Mouse (Mus musculus) ovary, postnatal 10 days (tissue): ENCODE data around the gene Usp16.
A peak's percentile ranks its signal among the peaks of the same experiment; 100 is the strongest.
"Not testable (repeated sequence)": the region's sequence is repeated elsewhere in the genome, so short reads cannot be mapped to it uniquely, and the experiment has no call there.

Source experiments
- DNase-seq: peaks from one replicate; pipeline ENCODE4 v3.0.0; 2022; ENCODE audit warnings: low spot score

The Usp16 gene

DNA sequence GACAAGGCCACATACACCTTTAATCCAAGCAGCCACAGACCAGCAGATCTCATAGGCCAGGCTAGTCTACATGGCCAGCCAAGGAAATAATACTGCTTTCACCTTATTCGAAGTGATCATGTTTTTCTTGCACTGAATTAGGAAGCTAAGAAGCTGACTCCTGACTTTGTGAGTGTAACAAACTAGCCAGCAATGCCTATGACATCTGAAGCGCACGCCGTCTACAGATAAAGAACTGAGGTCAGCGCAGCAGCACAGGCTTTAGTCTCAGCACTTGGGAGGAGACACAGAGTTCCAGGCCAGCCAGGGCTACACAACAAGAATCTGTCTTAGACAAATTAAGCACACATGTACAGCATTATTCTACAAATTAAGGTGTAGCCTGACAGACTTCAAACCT is 32.2 kb downstream of the Usp16 start:
- no peak for DNase-seq

GRCm38 (mm10) chr16:87488605-87489004 is 34.1 kb downstream of the Usp16 start:
- DNase-seq = no peak

GRCm38 (mm10) chr16:87492191-87492792 is 37.8 kb downstream of the Usp16 start:
- DNase-seq = not testable (repeated sequence)

- no peak for DNase-seq
Measured at GRCm38 (mm10) chr16:87494955-87495655, 40.6 kb downstream of the Usp16 start.

- DNase-seq = peak; percentile 81
Measured at GRCm38 (mm10) chr16:87495716-87496447, 41.4 kb downstream of the Usp16 start, which contains the start of gene Cct8. Cct8 (minus strand) TSS chr16:87495873.

DNA sequence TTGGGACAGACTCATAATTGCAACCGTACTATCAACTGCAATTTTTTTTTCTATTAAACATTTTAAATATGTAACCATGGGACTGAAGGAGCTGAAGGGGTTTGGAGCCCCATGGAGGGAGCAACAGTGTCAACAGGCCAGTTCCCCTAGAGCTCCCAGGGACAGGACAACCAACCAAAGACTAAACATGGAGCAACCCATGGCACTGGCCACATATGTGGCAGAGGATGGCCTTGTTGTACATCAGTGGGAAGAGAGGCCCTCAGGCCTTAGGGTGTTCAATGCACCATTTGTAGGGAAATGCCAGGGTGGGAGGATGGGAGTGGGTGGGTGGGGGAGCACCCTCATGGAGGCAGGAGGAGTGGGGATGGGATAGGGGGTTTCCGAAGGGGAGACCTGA is 42.2 kb downstream of the Usp16 start:
- DNase-seq = no peak

- no peak for DNase-seq
Measured at GRCm38 (mm10) chr16:87497171-87497570, 42.7 kb downstream of the Usp16 start.

DNA sequence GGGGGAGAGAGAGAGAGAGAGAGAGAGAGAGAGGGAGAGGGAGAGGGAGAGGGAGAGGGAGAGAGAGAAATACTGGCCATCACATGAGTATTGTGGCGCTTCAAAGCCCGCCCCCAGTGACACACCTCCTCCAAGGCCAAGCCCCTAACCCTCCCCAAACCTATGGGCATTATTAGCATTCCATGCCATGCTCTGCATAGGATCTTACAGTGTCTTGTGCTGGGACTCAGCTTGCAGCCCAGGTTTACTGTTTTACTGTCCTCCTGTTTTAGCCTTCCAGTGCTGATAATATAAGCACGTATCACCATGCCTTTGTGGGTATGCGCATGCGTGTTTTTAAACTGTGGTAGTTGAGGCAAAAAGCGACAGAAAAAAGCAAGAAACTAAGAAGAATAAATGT is 45.1 kb downstream of the Usp16 start:
- no peak for DNase-seq

DNA sequence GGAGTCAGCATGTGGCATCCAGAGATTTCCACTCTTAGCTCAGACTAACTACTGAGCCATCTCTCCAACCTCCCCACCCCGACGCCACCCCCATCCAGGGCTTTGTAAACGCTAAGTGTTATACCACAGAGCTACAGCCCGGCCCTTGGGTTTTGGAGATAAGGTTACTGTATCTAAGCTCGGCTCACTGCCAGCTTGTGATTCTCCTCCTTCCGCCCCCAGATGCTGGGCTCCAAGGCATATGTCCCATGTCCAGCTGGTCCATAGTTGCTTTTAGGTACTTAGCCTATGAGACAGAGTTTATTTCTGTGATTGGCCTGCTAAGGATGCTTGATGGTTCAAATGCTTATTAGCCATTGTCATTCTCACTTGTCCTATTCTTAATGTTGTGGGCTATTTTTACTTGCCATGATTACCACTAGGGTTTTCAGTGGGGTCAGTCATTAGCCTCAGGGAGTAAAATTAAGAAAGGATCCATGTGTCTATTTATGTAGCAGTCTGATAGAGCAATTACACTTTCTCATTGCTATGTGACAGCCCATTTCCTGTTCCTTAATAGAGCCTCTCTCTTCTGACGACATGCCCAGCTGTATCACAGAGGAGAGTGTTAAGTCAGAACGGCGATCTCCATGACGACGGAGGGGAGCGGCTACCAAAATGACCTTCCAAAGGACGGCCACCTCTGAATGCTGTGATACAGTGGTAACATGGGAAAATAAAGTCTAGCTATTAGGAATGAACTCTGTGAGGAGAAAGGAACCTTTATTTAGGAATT is 47.0 kb downstream of the Usp16 start:
- DNase-seq = no peak

DNA sequence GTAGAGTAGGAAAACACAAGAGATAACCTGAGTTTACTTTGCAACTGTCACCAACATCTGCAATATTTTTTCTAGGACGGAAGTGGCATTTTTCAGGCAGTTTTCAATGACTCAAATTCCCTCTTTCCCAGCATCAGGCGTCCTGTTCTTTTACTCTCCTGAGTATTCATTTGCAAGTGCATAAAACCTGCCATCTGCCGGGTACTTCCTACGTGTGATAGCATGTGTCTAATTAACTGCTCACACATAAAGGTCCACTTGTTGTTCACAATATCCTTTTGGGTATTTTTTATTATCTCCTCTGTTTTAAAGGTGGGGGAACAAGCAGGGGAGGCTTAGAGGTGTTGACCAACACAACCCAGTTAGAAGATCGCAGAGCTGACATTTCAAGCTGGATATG is 57.2 kb downstream of the Usp16 start:
- DNase-seq = no peak

GRCm38 (mm10) chr16:87512331-87512730 is 57.8 kb downstream of the Usp16 start:
- no peak for DNase-seq

DNA sequence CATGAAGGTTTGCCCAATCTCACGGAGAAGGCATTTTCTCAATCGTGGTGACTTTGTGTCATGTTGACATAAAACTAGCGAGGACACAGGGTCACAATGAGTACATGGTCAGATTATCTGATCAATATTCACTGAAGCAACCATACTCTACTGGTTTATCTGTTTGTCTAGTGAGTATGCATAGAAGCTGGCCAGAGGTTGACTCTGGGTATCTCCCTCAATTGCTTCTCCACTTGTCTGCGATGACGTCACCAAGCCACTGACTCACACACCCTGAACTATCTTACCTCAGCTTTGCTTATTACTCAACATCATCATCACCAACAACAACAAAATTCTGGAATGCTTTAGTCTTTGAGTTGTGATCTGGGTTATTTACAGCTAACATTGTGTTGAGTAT is 69.7 kb downstream of the Usp16 start:
- no peak for DNase-seq

DNA sequence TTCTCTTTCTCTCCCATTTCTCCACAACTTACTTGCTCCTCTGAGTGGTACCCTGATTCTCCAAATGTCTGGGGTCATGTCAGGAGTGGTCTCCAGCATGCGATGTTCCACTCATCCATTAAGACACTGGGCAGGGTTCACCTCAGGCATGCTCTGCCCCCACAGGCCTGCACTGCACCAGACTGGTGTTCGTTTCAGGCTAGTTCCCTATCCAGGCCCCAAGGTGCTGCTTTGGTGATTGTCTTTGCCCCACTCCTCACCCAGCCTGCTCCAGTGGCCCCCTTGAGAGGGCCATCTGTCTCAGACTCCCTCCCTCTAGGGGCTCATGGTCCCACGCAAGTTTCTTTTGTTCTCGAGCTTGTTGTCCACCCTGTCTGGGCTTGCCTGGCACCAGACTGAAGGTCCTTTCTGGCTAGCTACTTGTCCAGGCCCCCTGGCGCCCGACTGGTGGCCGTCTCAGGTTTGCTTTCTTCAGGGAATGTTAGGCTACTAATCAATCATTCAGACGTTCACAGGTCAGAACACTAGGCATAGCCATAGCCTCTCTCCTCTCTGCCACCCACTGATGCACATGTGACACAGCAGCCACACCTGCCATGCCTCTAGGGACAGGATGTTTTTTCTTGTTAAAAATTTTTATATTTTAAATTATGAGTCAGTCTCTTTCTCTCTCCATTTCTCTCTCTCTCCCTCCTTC is 73.2 kb downstream of the Usp16 start:
- no peak for DNase-seq

DNA sequence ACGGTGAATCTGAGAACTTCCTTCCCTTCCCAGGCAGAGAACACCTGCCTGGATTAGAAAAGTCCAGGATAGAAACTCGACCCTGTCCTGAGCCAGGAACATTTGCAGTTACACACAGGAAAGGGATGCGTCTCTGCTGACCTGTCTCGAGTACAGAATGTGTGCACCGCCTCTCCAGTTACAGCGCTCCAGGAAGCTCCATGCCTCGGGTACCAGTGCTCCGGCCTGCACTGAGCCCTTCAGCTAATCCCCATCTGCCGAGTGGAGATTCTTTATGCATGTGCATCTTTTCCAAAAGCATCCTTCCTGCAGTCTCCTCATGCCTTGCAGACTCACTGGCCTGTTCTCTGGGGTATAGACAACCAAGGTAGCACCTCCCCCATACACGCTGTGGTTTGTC is 74.3 kb downstream of the Usp16 start:
- DNase-seq = no peak
